ENCODE assay signal across 8 mouse cellular contexts in the genomic region with DNA sequence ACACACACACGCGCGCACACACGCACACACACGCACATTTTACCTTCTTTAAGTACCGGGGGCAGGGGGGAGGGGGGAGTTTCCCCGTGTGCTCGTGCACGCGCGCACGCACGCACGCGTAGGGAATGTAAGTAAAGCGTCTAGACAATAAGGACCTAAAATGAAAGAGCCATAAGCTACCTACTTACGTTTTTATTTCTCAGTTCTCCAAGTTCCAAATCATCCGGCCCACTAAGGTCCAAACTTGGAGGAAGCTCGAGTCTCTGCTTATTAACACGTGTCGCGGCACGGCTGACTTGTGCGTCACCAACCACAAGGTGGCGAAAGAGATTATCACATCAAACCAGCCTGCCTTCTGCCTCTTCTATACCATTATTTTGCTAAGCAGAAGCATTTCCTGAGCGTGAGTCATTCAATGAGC. TPM values are rescaled to one million over a fixed set of nuclear protein-coding genes. Genes with fewer than 3 reads are reported as not detected.
DNase-seq lines count a peak whose midpoint lies in the region; ATAC-seq and TF ChIP-seq lines count a peak whose summit lies in the region.

No protein-coding gene starts in this region.

- TF ChIP-seq EP300 in ES-Bruce4 (IDR thresholded peaks at IDR 0.05; ENCODE audit: insufficient read depth, low read depth, low read length): no peak

- no peaks in the 10 kb centered on the region for H3K4me1 ChIP-seq in ES-Bruce4 (ENCODE audit: control insufficient read depth, insufficient read depth, low read length)
- no peaks in the 10 kb centered on the region for H3K4me1 ChIP-seq in forebrain, postnatal 0 days (ENCODE audit: insufficient read depth)
- no peaks in the 10 kb centered on the region for H3K4me1 ChIP-seq in lung, embryonic 14.5 days (ENCODE audit: insufficient read depth)
- no peaks in the 10 kb centered on the region for H3K4me1 ChIP-seq in thymus, adult 2 months (replicated peaks; ENCODE audit: control insufficient read depth, insufficient read depth, low read length)

- peak; percentile 57 for TF ChIP-seq CTCF in ES-Bruce4 (IDR thresholded peaks at IDR 0.05; ENCODE audit: low read depth, low read length)
- TF ChIP-seq CTCF in forebrain, postnatal 0 days (IDR thresholded peaks at IDR 0.05; ENCODE audit: low read depth): peak; percentile 79
- TF ChIP-seq CTCF in layer of hippocampus, adult 2 months (conservative IDR thresholded peaks at IDR 0.05): peak; percentile 83
- TF ChIP-seq CTCF in lung, embryonic 14.5 days (IDR thresholded peaks at IDR 0.05; ENCODE audit: low read depth): peak; percentile 76
- peak; percentile 33; the same call in 1 of the 2 replicates for TF ChIP-seq CTCF in thymus, adult 2 months (IDR thresholded peaks at IDR 0.05; ENCODE audit: borderline replicate concordance, control insufficient read depth, extremely low read depth, insufficient read depth, low read length, poor library complexity)

- DNase-seq in c-Kit-positive CD71-positive TER-119-positive erythroid progenitor cells, embryonic 14.5 days (ENCODE audit: low spot score): peak; percentile 59
- peak; percentile 82 for DNase-seq in forebrain, postnatal 0 days
- peak; percentile 74 for DNase-seq in heart, postnatal 4 days
- DNase-seq in layer of hippocampus, adult 2 months (ENCODE audit: low spot score in 2 of 2): peak; percentile 69 to 76
- DNase-seq in lung, embryonic 14.5 days: peak; percentile 88
- peak; percentile 67 for DNase-seq in thymus, adult 2 months

- H3K9ac ChIP-seq in ES-Bruce4 (ENCODE audit: low read depth, poor library complexity, severe bottlenecking): peak overlapping the region; percentile 60
- H3K9ac ChIP-seq in forebrain, postnatal 0 days: 0 out of 2 replicates have a peak overlapping the region, but pooled peaks have one; percentile 10
- peak overlapping the region; percentile 68 for H3K9ac ChIP-seq in lung, embryonic 14.5 days

- no peaks in the 10 kb centered on the region for H3K27me3 ChIP-seq in ES-Bruce4 (ENCODE audit: control insufficient read depth, insufficient read depth, low read length, poor library complexity, severe bottlenecking)
- no peaks in the 10 kb centered on the region for H3K27me3 ChIP-seq in forebrain, postnatal 0 days (ENCODE audit: insufficient read depth, low read length)
- no peaks in the 10 kb centered on the region for H3K27me3 ChIP-seq in lung, embryonic 14.5 days (ENCODE audit: insufficient read depth, low read length)
- no peaks in the 10 kb centered on the region for H3K27me3 ChIP-seq in thymus, adult 2 months (ENCODE audit: control insufficient read depth, insufficient read depth, low read length)

- H3K4me3 ChIP-seq in ES-Bruce4 (ENCODE audit: low read depth, low read length): peak overlapping the region; percentile 62
- peak overlapping the region; percentile 42 for H3K4me3 ChIP-seq in forebrain, postnatal 0 days (ENCODE audit: low read depth, low read length)
- peak overlapping the region; percentile 55 for H3K4me3 ChIP-seq in layer of hippocampus, adult 2 months
- H3K4me3 ChIP-seq in lung, embryonic 14.5 days (ENCODE audit: low read depth, low read length): peak overlapping the region; percentile 44
- peak overlapping the region; percentile 55 for H3K4me3 ChIP-seq in thymus, adult 2 months (ENCODE audit: control insufficient read depth, insufficient read depth, low read length)

- H3K27ac ChIP-seq in ES-Bruce4 (ENCODE audit: insufficient read depth, low read length): no peak overlapping the region
- H3K27ac ChIP-seq in forebrain, postnatal 0 days (ENCODE audit: low read depth, low read length): no peak overlapping the region
- no peak overlapping the region for H3K27ac ChIP-seq in layer of hippocampus, adult 2 months
- H3K27ac ChIP-seq in lung, embryonic 14.5 days (ENCODE audit: low read depth): no peak overlapping the region
- H3K27ac ChIP-seq in thymus, adult 2 months (ENCODE audit: control insufficient read depth, insufficient read depth, low read length): no peak overlapping the region

- no peaks in the 10 kb centered on the region for H3K36me3 ChIP-seq in ES-Bruce4 (ENCODE audit: control insufficient read depth, insufficient read depth, low read length, poor library complexity, severe bottlenecking)
- no peaks in the 10 kb centered on the region for H3K36me3 ChIP-seq in forebrain, postnatal 0 days (ENCODE audit: insufficient read depth)
- H3K36me3 ChIP-seq in lung, embryonic 14.5 days (ENCODE audit: insufficient read depth): no peaks in the 10 kb centered on the region
- H3K36me3 ChIP-seq in thymus, adult 2 months (ENCODE audit: control insufficient read depth, insufficient read depth, low read length): no peaks in the 10 kb centered on the region

- H3K9me3 ChIP-seq in ES-Bruce4 (replicated peaks; ENCODE audit: control insufficient read depth, insufficient read depth, low read length, poor library complexity, severe bottlenecking): no peaks in the 10 kb centered on the region
- no peaks in the 10 kb centered on the region for H3K9me3 ChIP-seq in forebrain, postnatal 0 days (ENCODE audit: low read length)
- H3K9me3 ChIP-seq in lung, embryonic 14.5 days (ENCODE audit: low read depth, low read length): no peaks in the 10 kb centered on the region

- H3K4me2 ChIP-seq in forebrain, postnatal 0 days (ENCODE audit: low read depth): peak overlapping the region; percentile 58
- H3K4me2 ChIP-seq in lung, embryonic 14.5 days: peak overlapping the region; percentile 59

- WGBS in forebrain, postnatal 0 days: 27% methylated on average over 26 of the region's 26 CpGs
- 18% methylated on average over 26 of the region's 26 CpGs for WGBS in lung, embryonic 14.5 days
- WGBS in thymus, adult 2 months: 1% methylated on average over 24 of the region's 26 CpGs

- TF ChIP-seq POLR2A in ES-Bruce4 (IDR thresholded peaks at IDR 0.05; ENCODE audit: insufficient read depth, low read length): no peak
- no peak for TF ChIP-seq POLR2A in thymus, adult 2 months (IDR thresholded peaks at IDR 0.05; ENCODE audit: control insufficient read depth, extremely low read depth, insufficient read depth, low read length, poor library complexity)

- peak; percentile 77 for ATAC-seq in forebrain, postnatal 0 days
- peak; percentile 59 for ATAC-seq in lung, embryonic 14.5 days (ENCODE audit: insufficient read depth)
- ATAC-seq in neutrophil, adult 5-6 weeks (ENCODE audit: extremely low read depth, insufficient number of reproducible peaks, low FRiP score, poor library complexity, severe bottlenecking): peak; percentile 88

RNA-seq across cellular contexts. Expression of gene Usp27x, which starts 47.1 kb away (rescaled TPM):
- 7.1 and 8.4 TPM in 2 replicates for polyA plus RNA-seq in ES-Bruce4 (2011; ENCODE audit: insufficient read depth, insufficient read length, low read depth, missing spikeins)
- total RNA-seq in forebrain, postnatal 0 days (2014; rRNA removed): 11.2 and 14.3 TPM in 2 replicates
- polyA plus RNA-seq in forebrain, postnatal 0 days (2015; fragmentation: Nextera tagmentation; extraction: Ambion mirVana): 1.4 and 3.2 TPM in 2 replicates
- 1 to 10 TPM; 1.5 TPM for total RNA-seq in heart, postnatal 4 days (2021)
- 10 to 100 TPM; 14.4 to 14.6 TPM for total RNA-seq in layer of hippocampus, adult 2 months (2021)
- 0.31 and 0.51 TPM in 2 replicates for polyA plus RNA-seq in lung, embryonic 14.5 days (2014; fragmentation: Nextera tagmentation; extraction: Ambion mirVana)
- total RNA-seq in neutrophil, adult 5-6 weeks (2017): 0.12 and 0.25 TPM in 2 replicates
- polyA plus RNA-seq in thymus, adult 2 months (2012; rRNA removed): 0.64 and 0.73 TPM in 2 replicates

Comparison
In these comparisons a context has a peak if more than half of its experiments do, and no peak if none do; other contexts are left out.
1. H3K9ac ChIP-seq: peak in every context shown above with its lines; median percentile 68 in lung, embryonic 14.5 days; 60 in ES-Bruce4; 10 in forebrain, postnatal 0 days.
2. CTCF ChIP-seq: peak in every context shown above with its lines; median percentile 83 in layer of hippocampus, adult 2 months; 79 in forebrain, postnatal 0 days; 76 in lung, embryonic 14.5 days; 57 in ES-Bruce4; 33 in thymus, adult 2 months.